Mouse (Mus musculus): ENCODE results near the gene Rhod. TPM values are rescaled to one million over a fixed set of nuclear protein-coding genes. Genes with fewer than 3 reads are reported as not detected.
"Not testable (repeated sequence)": the region's sequence is repeated elsewhere in the genome, so short reads cannot be mapped to it uniquely, and the experiment has no call there.

Gene Rhod
- polyA plus RNA-seq, 1 experiment, result 168 TPM

DNA sequence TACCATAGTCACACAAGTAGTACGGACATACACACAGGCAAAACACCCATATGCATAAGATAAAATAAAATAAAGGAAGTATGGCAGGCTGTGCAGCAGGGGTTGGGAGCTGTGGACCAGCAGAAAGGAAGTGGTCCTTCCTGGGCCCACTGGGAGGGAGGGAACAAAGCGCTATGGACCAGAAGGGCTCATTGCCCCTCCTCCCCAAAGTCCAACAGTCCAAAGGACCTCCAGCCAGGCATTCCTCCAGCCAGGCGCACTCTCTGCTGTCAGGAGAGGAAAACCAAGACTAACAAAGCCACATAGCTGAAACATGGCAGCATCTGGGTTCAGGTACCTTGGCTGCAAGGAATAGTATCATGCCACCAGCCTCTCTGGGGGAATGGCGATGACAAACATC is 25.4 kb upstream of the Rhod start:
- 80% methylated on average over 4 of the region's 4 CpGs for WGBS
- TF ChIP-seq CTCF (IDR thresholded peaks at IDR 0.05; ENCODE audit: extremely low read depth, insufficient read length, insufficient replicate concordance, low read depth, low read length), result no peak
- TF ChIP-seq POLR2A (IDR thresholded peaks at IDR 0.05; ENCODE audit: low read depth, low read length), result no peak

DNA sequence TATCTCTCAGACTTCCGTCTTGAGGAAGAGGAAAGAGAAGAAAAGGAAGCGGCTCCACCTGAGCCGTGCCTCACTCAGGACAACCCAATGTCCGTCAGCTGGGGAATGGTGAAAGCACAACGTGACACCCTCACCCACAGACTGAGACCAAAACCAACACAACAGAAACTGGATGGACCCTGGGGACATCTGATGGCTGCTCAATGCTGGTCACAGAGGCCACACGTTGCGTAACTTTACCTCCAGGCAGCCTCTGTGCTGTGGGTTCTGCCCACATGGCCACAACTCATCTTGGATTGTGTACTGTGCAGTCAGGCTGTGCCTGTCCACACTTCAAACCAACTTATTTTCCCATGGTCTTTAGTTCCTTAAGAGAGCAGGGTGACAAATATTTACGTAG is 22.7 kb upstream of the Rhod start:
- H3K27me3 ChIP-seq (ENCODE audit: control insufficient read depth, insufficient read depth, low read length), result no peaks in the 10 kb centered on the region
- H3K36me3 ChIP-seq (ENCODE audit: control insufficient read depth, insufficient read depth, low read length), result no peaks in the 10 kb centered on the region
- H3K4me1 ChIP-seq (ENCODE audit: control insufficient read depth, insufficient read depth, insufficient read length, low read length), result no peaks in the 10 kb centered on the region
- TF ChIP-seq CTCF (IDR thresholded peaks at IDR 0.05; ENCODE audit: extremely low read depth, insufficient read length, insufficient replicate concordance, low read depth, low read length) (no peak), POLR2A (IDR thresholded peaks at IDR 0.05; ENCODE audit: low read depth, low read length) (no peak)
- 73% methylated on average over 8 of the region's 8 CpGs for WGBS
- H3K27ac ChIP-seq (ENCODE audit: insufficient read depth, low read depth, low read length), result no peak overlapping the region
- no peak overlapping the region for H3K4me3 ChIP-seq (ENCODE audit: low read depth, low read length)

More for the DNA sequence above, 25.4 kb upstream of the Rhod start:
- Histone ChIP-seq H3K4me3 (ENCODE audit: low read depth, low read length) (no peak overlapping the region), H3K27me3 (ENCODE audit: control insufficient read depth, insufficient read depth, low read length) (no peaks in the 10 kb centered on the region), H3K27ac (ENCODE audit: insufficient read depth, low read depth, low read length) (no peak overlapping the region), H3K4me1 (ENCODE audit: control insufficient read depth, insufficient read depth, insufficient read length, low read length) (no peaks in the 10 kb centered on the region), H3K36me3 (ENCODE audit: control insufficient read depth, insufficient read depth, low read length) (no peaks in the 10 kb centered on the region)

DNA sequence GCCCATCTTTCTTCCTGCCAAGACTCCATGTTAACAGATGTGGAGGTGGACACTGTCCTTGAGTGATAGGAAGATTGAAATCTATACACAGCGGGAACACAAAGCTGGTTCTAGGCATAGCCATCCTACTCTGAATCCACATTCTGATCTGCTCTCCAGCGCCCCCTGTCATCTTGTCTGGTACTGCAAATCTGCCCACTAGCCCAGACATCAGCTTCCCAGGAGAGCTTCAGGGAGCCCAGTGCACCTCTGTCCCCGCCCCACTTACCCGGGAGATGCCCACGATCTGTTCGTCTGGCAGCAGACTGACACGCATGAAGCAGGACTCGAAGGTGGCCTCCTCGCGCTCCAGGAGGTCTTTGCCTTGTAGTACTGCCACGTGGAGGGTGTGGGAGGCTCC is 17.0 kb upstream of the Rhod start:
- Histone ChIP-seq H3K27ac (ENCODE audit: insufficient read depth, low read depth, low read length) (no peak overlapping the region), H3K27me3 (ENCODE audit: control insufficient read depth, insufficient read depth, low read length) (no peaks in the 10 kb centered on the region), H3K36me3 (ENCODE audit: control insufficient read depth, insufficient read depth, low read length) (no peaks in the 10 kb centered on the region), H3K4me3 (ENCODE audit: low read depth, low read length) (no peak overlapping the region), H3K4me1 (ENCODE audit: control insufficient read depth, insufficient read depth, insufficient read length, low read length) (no peaks in the 10 kb centered on the region)
- no peak for TF ChIP-seq POLR2A (IDR thresholded peaks at IDR 0.05; ENCODE audit: low read depth, low read length)
- TF ChIP-seq CTCF (IDR thresholded peaks at IDR 0.05; ENCODE audit: extremely low read depth, insufficient read length, insufficient replicate concordance, low read depth, low read length), result peak; percentile 62; the same call in 1 of the 2 replicates
- WGBS, result 13% methylated on average over 11 of the region's 11 CpGs

DNA sequence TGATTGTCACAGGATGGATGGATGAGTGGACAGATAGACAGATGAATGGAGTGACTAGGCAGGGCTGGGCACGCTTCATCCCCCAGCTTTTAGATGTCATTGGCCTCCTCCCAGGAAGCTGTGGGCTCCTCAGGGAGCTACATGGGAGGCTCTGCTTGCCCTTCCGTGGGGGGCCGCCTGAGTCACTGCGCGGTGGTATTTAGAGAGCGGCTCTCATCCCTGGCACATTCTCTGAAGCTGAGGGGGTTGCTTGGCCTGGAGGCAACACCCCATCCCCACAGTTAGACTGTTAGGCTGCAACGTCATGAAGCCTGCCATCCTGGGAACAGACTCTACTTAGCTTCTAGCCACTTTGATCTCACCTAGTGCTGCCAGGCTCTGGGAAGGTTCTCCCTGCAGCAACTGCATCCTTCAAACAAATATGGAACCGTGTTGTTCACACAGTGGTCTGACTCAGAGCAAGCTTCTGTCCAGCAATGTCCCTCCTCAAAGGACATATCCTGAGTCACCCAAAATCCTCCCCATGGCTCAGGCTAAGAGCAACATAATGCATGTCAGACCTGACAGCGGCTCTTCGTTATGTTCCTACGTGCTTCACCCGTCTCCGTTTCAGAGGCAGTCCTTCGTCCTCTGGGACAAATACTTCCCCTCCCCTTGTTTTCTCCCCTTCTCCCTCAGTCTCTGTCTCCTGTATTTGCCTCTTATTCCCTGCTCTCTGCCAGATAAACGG is 16.0 kb upstream of the Rhod start:
- no peak overlapping the region for H3K27ac ChIP-seq (ENCODE audit: insufficient read depth, low read depth, low read length)
- H3K27me3 ChIP-seq (ENCODE audit: control insufficient read depth, insufficient read depth, low read length), result no peaks in the 10 kb centered on the region
- H3K4me1 ChIP-seq (ENCODE audit: control insufficient read depth, insufficient read depth, insufficient read length, low read length), result no peaks in the 10 kb centered on the region
- WGBS, result 81% methylated on average over 15 of the region's 15 CpGs
- H3K36me3 ChIP-seq (ENCODE audit: control insufficient read depth, insufficient read depth, low read length), result no peaks in the 10 kb centered on the region
- H3K4me3 ChIP-seq (ENCODE audit: low read depth, low read length), result no peak overlapping the region
- TF ChIP-seq CTCF (IDR thresholded peaks at IDR 0.05; ENCODE audit: extremely low read depth, insufficient read length, insufficient replicate concordance, low read depth, low read length) (no peak), POLR2A (IDR thresholded peaks at IDR 0.05; ENCODE audit: low read depth, low read length) (no peak)

DNA sequence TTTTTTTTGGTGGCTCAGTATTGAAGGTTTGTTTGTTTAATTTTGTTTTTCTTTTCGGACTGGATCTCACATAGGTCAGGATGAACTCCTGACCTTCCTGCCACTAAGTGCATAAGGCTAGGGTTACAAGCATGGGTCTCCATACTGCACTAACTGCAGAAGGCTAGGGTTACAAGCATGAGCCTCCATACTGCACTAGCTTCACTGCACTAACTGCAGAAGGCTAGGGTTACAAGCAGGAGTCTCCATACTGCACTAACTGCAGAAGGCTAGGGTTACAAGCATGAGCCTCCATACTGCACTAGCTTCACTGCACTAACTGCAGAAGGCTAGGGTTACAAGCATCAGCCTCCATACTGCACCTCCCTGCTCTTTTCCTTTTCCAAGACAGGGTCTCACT is 14.8 kb upstream of the Rhod start:
- 39% methylated on average over 1 of the region's 1 CpGs for WGBS
- not testable (repeated sequence) for H3K27ac ChIP-seq (ENCODE audit: insufficient read depth, low read depth, low read length)

DNA sequence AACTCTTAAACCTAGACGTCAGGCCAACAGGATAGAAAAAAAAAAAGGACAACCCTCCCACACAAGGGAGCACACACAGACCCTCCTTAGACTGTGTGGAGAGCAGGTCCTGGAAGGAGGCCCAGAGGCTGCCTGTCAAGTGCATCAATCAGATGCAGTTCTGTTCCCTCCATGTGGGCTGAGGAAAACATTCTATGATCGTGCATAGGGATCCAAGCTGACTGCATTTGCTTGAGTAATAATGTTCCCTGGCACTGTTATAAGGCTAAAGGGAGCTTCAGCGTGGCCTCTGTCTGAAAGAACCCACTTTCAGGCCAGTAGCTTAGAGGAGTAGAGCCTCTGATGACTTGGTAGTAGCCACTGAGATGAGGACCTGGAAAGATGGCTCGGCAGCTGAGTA is 13.3 kb upstream of the Rhod start:
- Histone ChIP-seq H3K27me3 (ENCODE audit: control insufficient read depth, insufficient read depth, low read length) (no peaks in the 10 kb centered on the region), H3K4me1 (ENCODE audit: control insufficient read depth, insufficient read depth, insufficient read length, low read length) (0 out of 2 replicates have a peak, but pooled peaks cover 2% of the 10 kb centered on the region), H3K4me3 (ENCODE audit: low read depth, low read length) (no peak overlapping the region), H3K36me3 (ENCODE audit: control insufficient read depth, insufficient read depth, low read length) (no peaks in the 10 kb centered on the region), H3K27ac (ENCODE audit: insufficient read depth, low read depth, low read length) (no peak overlapping the region)
- 72% methylated on average over 4 of the region's 4 CpGs for WGBS
- TF ChIP-seq POLR2A (IDR thresholded peaks at IDR 0.05; ENCODE audit: low read depth, low read length), result no peak
- TF ChIP-seq CTCF (IDR thresholded peaks at IDR 0.05; ENCODE audit: extremely low read depth, insufficient read length, insufficient replicate concordance, low read depth, low read length), result no peak

More for the DNA sequence above, 14.8 kb upstream of the Rhod start:
- not testable (repeated sequence) for H3K36me3 ChIP-seq (ENCODE audit: control insufficient read depth, insufficient read depth, low read length); H3K4me3 ChIP-seq (ENCODE audit: low read depth, low read length); H3K4me1 ChIP-seq (ENCODE audit: control insufficient read depth, insufficient read depth, insufficient read length, low read length); H3K27me3 ChIP-seq (ENCODE audit: control insufficient read depth, insufficient read depth, low read length)

DNA sequence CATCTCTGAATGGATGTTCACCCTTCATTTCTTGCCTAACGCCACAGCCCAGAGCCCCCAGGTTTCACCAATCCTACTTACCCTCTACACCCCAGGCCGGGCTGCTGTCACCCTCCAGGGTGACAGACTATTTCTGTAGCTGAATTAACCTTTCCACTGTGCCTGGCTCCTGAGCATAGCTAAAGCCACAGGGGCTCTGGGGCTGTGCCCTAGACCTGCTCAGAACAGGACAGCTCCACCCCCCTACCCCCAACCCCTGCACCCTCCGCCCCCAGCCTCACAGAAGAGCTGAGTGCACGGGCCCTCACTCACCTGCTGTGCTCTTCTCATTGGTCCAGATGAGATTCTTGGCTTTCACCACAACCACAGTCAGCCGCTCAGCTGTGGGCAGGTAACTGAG is 12.7 kb upstream of the Rhod start:
- TF ChIP-seq POLR2A (IDR thresholded peaks at IDR 0.05; ENCODE audit: low read depth, low read length) (no peak), CTCF (IDR thresholded peaks at IDR 0.05; ENCODE audit: extremely low read depth, insufficient read length, insufficient replicate concordance, low read depth, low read length) (no peak)
- 72% methylated on average over 5 of the region's 5 CpGs for WGBS
- no peak overlapping the region for H3K4me3 ChIP-seq (ENCODE audit: low read depth, low read length)
- no peaks in the 10 kb centered on the region for H3K27me3 ChIP-seq (ENCODE audit: control insufficient read depth, insufficient read depth, low read length)
- H3K4me1 ChIP-seq (ENCODE audit: control insufficient read depth, insufficient read depth, insufficient read length, low read length), result 0 out of 2 replicates have a peak, but pooled peaks cover 2% of the 10 kb centered on the region
- H3K36me3 ChIP-seq (ENCODE audit: control insufficient read depth, insufficient read depth, low read length), result no peaks in the 10 kb centered on the region
- no peak overlapping the region for H3K27ac ChIP-seq (ENCODE audit: insufficient read depth, low read depth, low read length)
